Mouse (Mus musculus) heart, adult 18-20 months (tissue): Measurements from ENCODE around the gene 1520401A03Rik. TPM values are rescaled to one million over a fixed set of nuclear protein-coding genes. Genes with fewer than 3 reads are reported as not detected.

ENCODE experiments used
- DNase-seq, 2 experiments: peaks; one replicate each; pipeline ENCODE4 v3.0.0; 2021 to 2022; ENCODE audit warnings: mixed read lengths in 1 of 2
- total RNA-seq, 2 experiments: library from RNA; stranded (reverse); gene quantifications; 2 replicates each; pipeline ENCODE4 v1.2.3; 2021

Gene 1520401A03Rik
- total RNA-seq, 2 experiments from 2014 or later: not detected

- DNase-seq: no peak
Measured at GRCm38 (mm10) chr17:23670516-23671074, 52.0 kb downstream of the 1520401A03Rik start.

GRCm38 (mm10) chr17:23665511-23665910, 57.1 kb downstream of the 1520401A03Rik start:
- no peak for DNase-seq

GRCm38 (mm10) chr17:23664556-23665021, 58.0 kb downstream of the 1520401A03Rik start:
- peak in 1 of 2 experiments; percentile 37 for DNase-seq

- DNase-seq: no peak
Measured at GRCm38 (mm10) chr17:23661526-23661925, 61.1 kb downstream of the 1520401A03Rik start.

- no peak for DNase-seq
Measured at GRCm38 (mm10) chr17:23660876-23661200, 61.7 kb downstream of the 1520401A03Rik start.

GRCm38 (mm10) chr17:23660117-23660875, 62.3 kb downstream of the 1520401A03Rik start, which contains the start of gene Bicdl2:
TSS of gene Bicdl2 (plus strand) at chr17:23660506.
- peak in 1 of 2 experiments; percentile 47 for DNase-seq

- DNase-seq: no peak
Measured at GRCm38 (mm10) chr17:23658450-23658849, 64.1 kb downstream of the 1520401A03Rik start.

Other genes starting within 250 kb of the 1520401A03Rik start
- not detected for gene Vmn2r117, start 243.1 kb downstream of the 1520401A03Rik start, total RNA-seq
- gene Zfp213, start 158.5 kb downstream of the 1520401A03Rik start, total RNA-seq: 1 to 10 TPM; 6.2 to 7.3 TPM
- gene Zfp13, start 123.3 kb downstream of the 1520401A03Rik start, total RNA-seq: 1 to 10 TPM; 2.2 to 3.1 TPM
- not detected for gene Zscan10, start 121.9 kb downstream of the 1520401A03Rik start, total RNA-seq
- under 1 TPM in 1 of 2 experiments, not detected in 1; 0.13 TPM for gene Mmp25, start 77.5 kb downstream of the 1520401A03Rik start, total RNA-seq
- gene Bicdl2, start 62.3 kb downstream of the 1520401A03Rik start, total RNA-seq: not detected
- gene Hcfc1r1, start 49.2 kb downstream of the 1520401A03Rik start, total RNA-seq: 100 to 1,000 TPM; 191 to 199 TPM
- gene Thoc6, start 48.9 kb downstream of the 1520401A03Rik start, total RNA-seq: 10 to 100 TPM; 11.0 to 11.2 TPM
- gene Tnfrsf12a, start 45.3 kb downstream of the 1520401A03Rik start, total RNA-seq: 10 to 100 TPM; 63.7 to 89.9 TPM
- gene Cldn6, start 43.5 kb downstream of the 1520401A03Rik start, total RNA-seq: not detected
- gene Cldn9, start 38.8 kb downstream of the 1520401A03Rik start, total RNA-seq: not detected
- gene Pkmyt1, start 3.6 kb upstream of the 1520401A03Rik start, total RNA-seq: 1 to 10 TPM; 1.1 to 1.4 TPM
- gene Paqr4, start 18.1 kb upstream of the 1520401A03Rik start, total RNA-seq: 10 to 100 TPM; 22.9 to 29.2 TPM
- under 1 TPM; 0.15 to 0.18 TPM for gene Kremen2, start 23.1 kb upstream of the 1520401A03Rik start, total RNA-seq
- gene Flywch1, start 48.8 kb upstream of the 1520401A03Rik start, total RNA-seq: 10 to 100 TPM; 38.1 to 40.7 TPM
- gene Flywch2, start 63.3 kb upstream of the 1520401A03Rik start, total RNA-seq: under 1 TPM in 1 of 2 experiments, not detected in 1; 0.55 TPM
- gene Srrm2, start 67.7 kb upstream of the 1520401A03Rik start, total RNA-seq: 100 to 1,000 TPM; 125 to 153 TPM
- gene Elob, start 106.4 kb upstream of the 1520401A03Rik start, total RNA-seq: 100 to 1,000 TPM; 357 to 360 TPM
- gene Prss33, start 113.3 kb upstream of the 1520401A03Rik start, total RNA-seq: not detected
- gene Prss32, start 121.1 kb upstream of the 1520401A03Rik start, total RNA-seq: not detected
- gene Prss41, start 121.4 kb upstream of the 1520401A03Rik start, total RNA-seq: not detected
- not detected for gene Prss21, start 145.3 kb upstream of the 1520401A03Rik start, total RNA-seq
- gene Dcpp1, start 158.1 kb upstream of the 1520401A03Rik start, total RNA-seq: not detected
- gene Dcpp2, start 158.1 kb upstream of the 1520401A03Rik start, total RNA-seq: not detected
- not detected for gene Dcpp3, start 194.7 kb upstream of the 1520401A03Rik start, total RNA-seq
- not detected for gene Sbp, start 218.9 kb upstream of the 1520401A03Rik start, total RNA-seq
- not detected for gene Sbpl, start 232.5 kb upstream of the 1520401A03Rik start, total RNA-seq